Mouse (Mus musculus) forebrain, embryonic 16.5 days (tissue): Measurements from ENCODE around the gene Vim. TPM values are rescaled to one million over a fixed set of nuclear protein-coding genes. Genes with fewer than 3 reads are reported as not detected.
"Not testable (repeated sequence)": the region's sequence is repeated elsewhere in the genome, so short reads cannot be mapped to it uniquely, and the experiment has no call there.

Source experiments
- ATAC-seq: fragments of 200-750 bp; cut with Nextera tagmentation; 2 replicates; pipeline ENCODE4 v1.8.0; 2017; ENCODE audit warnings: mild to moderate bottlenecking, moderate library complexity
- H3K27ac ChIP-seq: fragments of 300-500 bp; sonication (generic); 2 replicates; pipeline ENCODE4 v1.5.1; 2014; ENCODE audit warnings: low read length, control low read depth
- H3K27me3 ChIP-seq: fragments of 300-500 bp; sonication (generic); replicated peaks from 2 replicates; pipeline ENCODE4 v1.6.1; 2014; ENCODE audit warnings: low read length; ENCODE audit not compliant: control insufficient read depth, insufficient read depth
- H3K36me3 ChIP-seq: fragments of 300-500 bp; sonication (generic); 2 replicates; pipeline ENCODE4 v1.6.1; 2014; ENCODE audit not compliant: control insufficient read depth, insufficient read depth
- H3K4me1 ChIP-seq: fragments of 300-500 bp; sonication (generic); replicated peaks from 2 replicates; pipeline ENCODE4 v1.6.1; 2014; ENCODE audit warnings: low read length; ENCODE audit not compliant: control insufficient read depth, insufficient read depth
- H3K4me2 ChIP-seq: fragments of 300-500 bp; sonication (generic); 2 replicates; pipeline ENCODE4 v1.6.1; 2014; ENCODE audit warnings: mild to moderate bottlenecking, low read length, control low read depth
- H3K4me3 ChIP-seq: fragments of 300-500 bp; sonication (generic); replicated peaks from 2 replicates; pipeline ENCODE4 v1.5.1; 2014; ENCODE audit warnings: mild to moderate bottlenecking, low read length, control low read depth
- H3K9ac ChIP-seq: fragments of 300-500 bp; sonication (generic); replicated peaks from 2 replicates; pipeline ENCODE4 v1.6.1; 2014; ENCODE audit warnings: low read depth, low read length, control low read depth
- H3K9me3 ChIP-seq: fragments of 300-500 bp; sonication (generic); 2 replicates; pipeline ENCODE4 v1.6.1; 2016; ENCODE audit warnings: low read length; ENCODE audit not compliant: control insufficient read depth
- WGBS: fragments of 180-500 bp; shearing (Covaris S2); extraction: QIAGEN DNeasy Blood & Tissue Kit; methylation state at CpG from one replicate; pipeline ENCODE4 v1.1.7; 2014; 5-methylcytosine and 5-hydroxymethylcytosine counted together
- polyA plus RNA-seq: library from polyadenylated mRNA; unstranded; fragments of >200 nt; fragmentation: Nextera tagmentation; extraction: Ambion mirVana; gene quantifications from 2 replicates; pipeline ENCODE4 v1.2.1, GENCODE M21; 2015

Gene Vim
- polyA plus RNA-seq, 1 experiment from 2014 or later: 408 TPM

GRCm38 (mm10) chr2:13596965-13597656, 23.4 kb downstream of the Vim start:
- WGBS: 92% methylated on average over 1 of the region's 1 CpGs
- H3K4me3 ChIP-seq: no peak overlapping the region
- H3K36me3 ChIP-seq: no peaks in the 10 kb centered on the region
- no peak overlapping the region for H3K27ac ChIP-seq
- H3K4me2 ChIP-seq: no peak overlapping the region
- H3K27me3 ChIP-seq: no peaks in the 10 kb centered on the region
- H3K9ac ChIP-seq: no peak overlapping the region
- H3K4me1 ChIP-seq: no peaks in the 10 kb centered on the region
- no peak for ATAC-seq
- H3K9me3 ChIP-seq: no peaks in the 10 kb centered on the region

- Histone ChIP-seq H3K36me3 (no peaks in the 10 kb centered on the region), H3K4me3 (no peak overlapping the region), H3K9ac (no peak overlapping the region), H3K27me3 (no peaks in the 10 kb centered on the region), H3K27ac (no peak overlapping the region), H3K4me2 (no peak overlapping the region), H3K9me3 (no peaks in the 10 kb centered on the region), H3K4me1 (no peaks in the 10 kb centered on the region)
- ATAC-seq: no peak
- WGBS: 80% methylated on average over 5 of the region's 5 CpGs
Observed at GRCm38 (mm10) chr2:13598166-13598565, 24.4 kb downstream of the Vim start.

GRCm38 (mm10) chr2:13603093-13603492, 29.4 kb downstream of the Vim start:
- Histone ChIP-seq H3K4me2 (no peak overlapping the region), H3K9ac (no peak overlapping the region), H3K27ac (no peak overlapping the region), H3K27me3 (no peaks in the 10 kb centered on the region), H3K4me1 (no peaks in the 10 kb centered on the region), H3K9me3 (no peaks in the 10 kb centered on the region), H3K4me3 (no peak overlapping the region), H3K36me3 (no peaks in the 10 kb centered on the region)
- ATAC-seq: no peak

- H3K4me3 ChIP-seq, ATAC-seq, H3K9ac ChIP-seq, H3K9me3 ChIP-seq, H3K27me3 ChIP-seq, H3K27ac ChIP-seq, H3K4me1 ChIP-seq, H3K4me2 ChIP-seq, H3K36me3 ChIP-seq: not testable (repeated sequence)
- WGBS: 80% methylated on average over 4 of the region's 5 CpGs
Observed at GRCm38 (mm10) chr2:13603636-13604035, 29.9 kb downstream of the Vim start.

- Histone ChIP-seq H3K4me2 (no peak overlapping the region), H3K27me3 (no peaks in the 10 kb centered on the region), H3K36me3 (no peaks in the 10 kb centered on the region), H3K9me3 (no peaks in the 10 kb centered on the region), H3K9ac (no peak overlapping the region), H3K4me3 (no peak overlapping the region), H3K27ac (no peak overlapping the region), H3K4me1 (no peaks in the 10 kb centered on the region)
- ATAC-seq: no peak
- WGBS: 81% methylated on average over 7 of the region's 7 CpGs
Observed at GRCm38 (mm10) chr2:13630136-13630832, 56.6 kb downstream of the Vim start.

Other genes with a start within 250 kb of the Vim start
- 0.18 and 0.30 TPM in 2 replicates for gene Cubn, start 82.1 kb upstream of the Vim start, polyA plus RNA-seq
- gene Trdmt1, start 29.3 kb upstream of the Vim start, polyA plus RNA-seq: 8.3 and 9.6 TPM in 2 replicates
- 0.30 TPM in 2 replicates for gene St8sia6, start 220.1 kb downstream of the Vim start, polyA plus RNA-seq